Mouse (Mus musculus) gastrocnemius, postnatal 10 days (tissue): Measurements from ENCODE around the gene Defb21. TPM values are rescaled to one million over a fixed set of nuclear protein-coding genes. Genes with fewer than 3 reads are reported as not detected.

Experiments
- DNase-seq: peaks from one replicate; pipeline ENCODE4 v3.0.0; 2021; ENCODE audit warnings: mixed read lengths
- total RNA-seq, 2 experiments: library from RNA; stranded (reverse); gene quantifications; 2 replicates each; pipeline ENCODE4 v1.2.3; 2021

The Defb21 gene
- total RNA-seq, 2 experiments from 2014 or later = not detected

GRCm38 (mm10) chr2:152607746-152608145 lies 35.2 kb downstream of the Defb21 start:
- no peak for DNase-seq

- DNase-seq = no peak
These were observed 36.2 kb downstream of the Defb21 start for GRCm38 (mm10) chr2:152608719-152609118.

- no peak for DNase-seq
These were observed 39.6 kb downstream of the Defb21 start for GRCm38 (mm10) chr2:152612193-152612592.

GRCm38 (mm10) chr2:152615563-152615962 lies 43.0 kb downstream of the Defb21 start:
- peak; percentile 40 for DNase-seq

- DNase-seq = no peak
These were observed 43.9 kb downstream of the Defb21 start for GRCm38 (mm10) chr2:152616470-152616869.

GRCm38 (mm10) chr2:152617374-152617773 lies 44.8 kb downstream of the Defb21 start:
- no peak for DNase-seq

GRCm38 (mm10) chr2:152620367-152621134 lies 48.0 kb downstream of the Defb21 start:
- peak; percentile 22 for DNase-seq

- DNase-seq = no peak
These were observed 49.6 kb downstream of the Defb21 start for GRCm38 (mm10) chr2:152622151-152622550.

GRCm38 (mm10) chr2:152622953-152623352 lies 50.4 kb downstream of the Defb21 start, which contains the start of gene Defb25:
TSS of gene Defb25 (minus strand) at chr2:152623053.
- DNase-seq = no peak

Other genes starting within 250 kb of the Defb21 start
- gene Rbck1, start 240.1 kb upstream of the Defb21 start, total RNA-seq = 10 to 100 TPM; 40.7 to 48.6 TPM
- 1 to 10 TPM; 1.3 to 1.5 TPM for gene Trib3, start 228.7 kb upstream of the Defb21 start, total RNA-seq
- gene Nrsn2, start 196.1 kb upstream of the Defb21 start, total RNA-seq = under 1 TPM in 1 of 2 experiments, not detected in 1; 0.18 TPM
- 1 to 10 TPM; 6.7 to 9.4 TPM for gene Sox12, start 174.7 kb upstream of the Defb21 start, total RNA-seq
- gene Zcchc3, start 157.7 kb upstream of the Defb21 start, total RNA-seq = 1 to 10 TPM; 4.7 to 5.6 TPM
- gene 6820408C15Rik, start 157.2 kb upstream of the Defb21 start, total RNA-seq = not detected
- not detected for gene Defb23, start 108.1 kb upstream of the Defb21 start, total RNA-seq
- not detected for gene Defb20, start 95.7 kb upstream of the Defb21 start, total RNA-seq
- gene Defb22, start 82.6 kb upstream of the Defb21 start, total RNA-seq = not detected
- gene Defb26, start 61.1 kb upstream of the Defb21 start, total RNA-seq = not detected
- gene Defb28, start 54.5 kb upstream of the Defb21 start, total RNA-seq = not detected
- not detected for gene Defb29, start 32.6 kb upstream of the Defb21 start, total RNA-seq
- gene Gm17416, start 3.4 kb upstream of the Defb21 start, total RNA-seq = not detected
- not detected for gene Defb19, start 7.6 kb downstream of the Defb21 start, total RNA-seq
- gene Defb45, start 26.7 kb downstream of the Defb21 start, total RNA-seq = not detected
- not detected for gene Defb36, start 31.6 kb downstream of the Defb21 start, total RNA-seq
- 1 to 10 TPM; 1.5 to 1.6 TPM for gene Defb25, start 50.3 kb downstream of the Defb21 start, total RNA-seq
- 10 to 100 TPM in 1 of 2 experiments, 1 to 10 TPM in 1; 9.1 to 11.5 TPM for gene Rem1, start 54.2 kb downstream of the Defb21 start, total RNA-seq
- gene H13, start 96.7 kb downstream of the Defb21 start, total RNA-seq = 10 to 100 TPM; 56.0 to 61.1 TPM
- gene Mcts2, start 114.3 kb downstream of the Defb21 start, total RNA-seq = 10 to 100 TPM; 12.5 to 19.3 TPM
- 10 to 100 TPM; 17.6 to 21.1 TPM for gene Id1, start 163.5 kb downstream of the Defb21 start, total RNA-seq
- gene Cox4i2, start 181.4 kb downstream of the Defb21 start, total RNA-seq = 1 to 10 TPM; 5.6 to 6.9 TPM